Mouse (Mus musculus) mature B cell (primary cell): Measurements from ENCODE around the gene Rnf187.
"Not testable (repeated sequence)": the region's sequence is repeated elsewhere in the genome, so short reads cannot be mapped to it uniquely, and the experiment has no call there.

Source experiments
- in situ Hi-C: fragments of 300-500 bp; cut with MboI; formaldehyde crosslinking; loops from 2 replicates; pipeline ENCODE4 v1.14.3; 2019

Gene Rnf187

GRCm38 (mm10) chr11:58965001-58965760, 26.5 kb upstream of the Rnf187 start:
- in situ Hi-C loops, result no loop called here

GRCm38 (mm10) chr11:58964216-58964615, 25.5 kb upstream of the Rnf187 start:
- in situ Hi-C loops, result no loop called here

DNA sequence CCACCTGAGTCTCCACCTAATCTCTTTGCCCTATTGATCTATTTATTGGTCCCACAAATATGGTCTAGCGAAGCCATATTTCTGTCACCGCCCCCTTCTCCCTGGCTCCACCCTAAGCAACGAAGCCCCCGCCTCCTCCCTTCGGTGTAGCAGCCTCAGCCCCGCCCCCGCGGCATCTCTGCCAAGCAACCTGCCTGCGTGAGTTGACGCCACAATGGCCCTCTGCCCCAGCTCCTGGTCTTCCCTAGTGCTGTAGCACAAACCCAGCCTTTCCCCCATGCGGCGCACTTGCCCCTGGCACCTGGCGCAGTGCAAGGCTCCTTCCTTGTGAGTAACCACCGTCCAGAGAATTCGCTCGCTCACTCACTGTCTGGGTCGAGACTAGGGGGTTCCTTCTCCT, 24.8 kb upstream of the Rnf187 start:
- in situ Hi-C loops, result no loop called here

GRCm38 (mm10) chr11:58961364-58962177, 22.9 kb upstream of the Rnf187 start:
- in situ Hi-C loops, result no loop called here

- in situ Hi-C loops, result no loop called here
These were observed 21.3 kb upstream of the Rnf187 start for GRCm38 (mm10) chr11:58959921-58960465.

GRCm38 (mm10) chr11:58959186-58959825, 20.6 kb upstream of the Rnf187 start:
- in situ Hi-C loops, result no loop called here

- in situ Hi-C loops, result no loop called here
These were observed 19.8 kb upstream of the Rnf187 start for GRCm38 (mm10) chr11:58958536-58958935.

GRCm38 (mm10) chr11:58957226-58957914, 18.7 kb upstream of the Rnf187 start:
- in situ Hi-C loops, result no loop called here

- in situ Hi-C loops, result no loop called here
These were observed 17.1 kb upstream of the Rnf187 start for GRCm38 (mm10) chr11:58955868-58956257.

DNA sequence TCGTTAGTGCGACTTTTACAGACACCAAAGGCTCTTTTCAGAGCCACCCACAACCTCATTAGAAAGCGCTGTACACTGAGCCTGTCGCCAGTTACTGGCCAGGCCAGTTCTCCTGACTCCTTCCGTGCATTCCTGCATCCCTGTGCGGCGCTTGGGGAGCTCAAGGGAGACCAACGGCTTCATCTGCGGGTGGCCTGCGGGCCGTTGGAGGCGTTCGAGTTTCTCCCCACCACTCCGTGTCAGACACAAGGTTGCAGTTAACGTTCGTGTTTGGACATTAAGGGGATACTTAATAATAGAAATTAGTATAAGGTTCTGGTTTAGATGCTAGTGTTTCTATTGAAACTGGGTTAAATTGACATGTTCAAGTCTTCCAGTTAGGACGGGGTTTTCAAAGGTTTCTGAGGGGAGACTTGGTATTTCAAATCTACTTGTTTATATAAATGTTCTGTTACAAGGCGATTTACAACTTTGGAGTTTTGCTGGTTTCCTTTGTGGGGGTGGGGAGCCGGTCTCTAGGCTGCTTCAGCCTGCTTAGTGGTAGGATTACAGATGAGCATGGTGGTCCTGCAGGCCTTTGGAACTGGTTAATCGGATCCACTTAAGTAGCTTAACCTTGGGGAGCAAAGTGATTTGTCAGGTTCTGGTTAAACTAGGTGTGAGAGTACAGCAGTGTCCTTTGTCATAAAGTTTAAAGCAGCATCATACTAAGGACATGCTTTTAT, 16.6 kb upstream of the Rnf187 start:
- in situ Hi-C loops, result no loop called here

GRCm38 (mm10) chr11:58954420-58955142, 15.9 kb upstream of the Rnf187 start, which contains the start of the genes Hist3h2a and Trim17:
Gene Hist3h2a, plus strand, starts transcription at chr11:58954685.
Gene Trim17, plus strand, starts transcription at chr11:58954685.
- in situ Hi-C loops, result no loop called here

DNA sequence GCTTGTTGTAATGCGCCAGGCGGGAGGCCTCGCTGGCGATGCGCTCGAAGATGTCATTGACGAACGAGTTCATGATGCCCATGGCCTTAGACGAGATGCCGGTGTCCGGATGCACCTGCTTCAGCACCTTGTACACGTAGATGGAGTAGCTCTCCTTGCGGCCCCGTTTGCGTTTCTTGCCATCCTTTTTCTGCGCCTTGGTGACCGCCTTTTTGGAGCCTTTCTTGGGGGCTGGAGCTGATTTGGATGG, 15.4 kb upstream of the Rnf187 start:
- in situ Hi-C loops, result not testable (repeated sequence)

GRCm38 (mm10) chr11:58953351-58954169, 14.8 kb upstream of the Rnf187 start:
- in situ Hi-C loops, result no loop called here

DNA sequence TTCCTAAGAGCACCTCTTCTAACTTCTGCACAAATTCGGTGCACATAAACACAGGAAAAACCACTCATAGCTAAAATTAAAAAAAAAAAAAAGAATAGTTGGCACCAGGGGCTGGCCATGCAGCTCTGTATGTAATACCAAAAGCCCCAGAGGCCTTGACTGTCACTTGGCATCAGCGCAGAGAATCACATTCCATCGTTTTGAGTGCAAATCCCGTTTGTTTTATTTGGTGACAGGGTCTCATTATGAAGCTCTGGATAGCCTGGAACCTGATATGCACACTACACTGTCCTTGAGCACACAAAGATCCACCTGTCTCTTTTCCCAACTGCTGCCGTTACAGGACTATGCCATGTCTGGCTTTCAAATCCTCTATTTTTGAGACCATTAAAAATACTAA, 12.5 kb upstream of the Rnf187 start:
- in situ Hi-C loops, result no loop called here

GRCm38 (mm10) chr11:58949480-58950431, 11.0 kb upstream of the Rnf187 start:
- in situ Hi-C loops, result no loop called here

DNA sequence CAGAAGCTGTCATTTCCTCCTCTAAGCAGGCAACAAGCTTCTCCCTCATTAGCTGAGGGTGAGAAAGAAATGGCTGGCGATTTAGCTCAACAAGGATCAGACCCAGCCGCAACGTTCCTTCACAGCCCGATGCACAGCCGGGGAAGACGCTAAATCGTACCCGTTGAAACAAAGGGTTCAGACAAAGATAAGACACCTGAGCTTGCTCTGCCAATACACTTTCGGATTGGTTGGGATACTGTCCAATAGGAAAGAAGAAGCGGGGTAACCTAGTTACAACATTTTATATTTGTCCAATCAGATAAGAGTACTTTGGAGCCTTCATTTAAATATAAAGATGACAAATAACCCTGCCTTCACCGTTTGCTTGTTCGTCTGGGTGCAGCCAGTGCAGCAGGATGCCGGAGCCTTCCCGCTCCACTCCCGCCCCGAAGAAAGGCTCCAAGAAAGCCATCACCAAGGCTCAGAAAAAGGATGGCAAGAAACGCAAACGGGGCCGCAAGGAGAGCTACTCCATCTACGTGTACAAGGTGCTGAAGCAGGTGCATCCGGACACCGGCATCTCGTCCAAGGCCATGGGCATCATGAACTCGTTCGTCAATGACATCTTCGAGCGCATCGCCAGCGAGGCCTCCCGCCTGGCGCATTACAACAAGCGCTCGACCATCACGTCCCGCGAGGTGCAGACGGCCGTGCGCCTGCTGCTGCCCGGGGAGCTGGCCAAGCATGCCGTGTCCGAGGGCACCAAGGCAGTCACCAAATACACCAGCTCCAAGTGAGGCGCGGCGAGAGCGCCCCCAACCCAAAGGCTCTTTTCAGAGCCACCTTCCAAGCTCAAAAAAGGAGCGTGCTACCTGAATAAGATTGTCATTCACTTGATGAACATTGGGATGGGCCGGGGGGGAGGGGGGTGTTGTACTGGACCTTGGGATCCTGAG, 10.1 kb upstream of the Rnf187 start, which contains the start of gene Hist3h2ba:
Gene Hist3h2ba (plus strand): TSS at position 379 of the 938 bp plus-strand sequence.
- in situ Hi-C loops, result no loop called here

GRCm38 (mm10) chr11:58947798-58948528, 9.2 kb upstream of the Rnf187 start:
- in situ Hi-C loops, result no loop called here
